Mouse (Mus musculus) kidney, postnatal 25 days (tissue): Measurements from ENCODE around the gene Nat8f6.
"Not testable (repeated sequence)": the region's sequence is repeated elsewhere in the genome, so short reads cannot be mapped to it uniquely, and the experiment has no call there.

Experiments used
- DNase-seq, 2 experiments: peaks; one replicate each; pipeline ENCODE4 v3.0.0; 2021; ENCODE audit warnings: mixed read lengths in 2 of 2

The Nat8f6 gene

DNA sequence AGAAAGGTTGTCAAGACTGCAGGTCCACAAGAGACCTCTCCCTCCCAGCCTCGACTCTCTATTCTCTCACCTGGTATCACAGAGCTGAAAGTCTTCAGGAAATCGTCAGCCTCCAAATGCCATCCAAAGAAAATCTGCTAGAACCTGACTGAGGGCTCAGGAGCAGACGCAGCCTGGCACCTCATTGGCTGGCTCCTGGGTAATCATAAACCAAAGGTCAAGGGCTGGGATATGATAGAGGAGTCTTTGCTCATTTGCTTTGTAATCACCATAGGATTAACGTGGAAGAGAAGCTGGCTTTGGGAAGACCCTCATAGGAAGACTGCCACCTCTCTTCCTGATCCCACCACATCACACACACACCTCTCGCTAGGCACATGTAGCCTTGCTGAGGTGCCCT is at the start of gene Nat8f6, which contains the start of gene Nat8f5:
TSS of gene Nat8f6 (minus strand) at position 118 of the 400 bp plus-strand sequence.
TSS of gene Nat8f5 (minus strand) at position 136 of the 400 bp plus-strand sequence.
- DNase-seq: no peak

DNA sequence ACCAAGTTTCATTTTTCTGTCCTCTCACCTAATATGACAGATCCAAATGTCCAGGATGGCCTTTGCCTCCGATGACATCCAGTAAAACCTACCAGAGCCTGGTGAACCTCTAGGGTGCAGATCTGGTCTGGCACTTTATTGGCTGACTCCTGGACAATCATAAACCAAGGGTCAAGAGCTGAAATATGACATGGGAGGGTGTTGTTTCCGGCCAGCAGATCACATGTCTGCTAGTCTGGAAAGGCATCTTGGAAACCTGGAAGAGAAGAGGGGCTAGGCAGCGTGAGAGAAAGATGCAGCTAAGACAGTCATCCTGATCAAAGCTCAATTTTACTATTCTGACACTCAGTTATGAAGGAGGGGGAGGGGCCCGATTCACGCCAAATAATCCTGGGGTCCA is 48.3 kb upstream of the Nat8f6 start, which contains the start of gene Nat8f2:
TSS of gene Nat8f2 (minus strand) at position 153 of the 400 bp plus-strand sequence.
- DNase-seq: peak; percentile 53 to 71

DNA sequence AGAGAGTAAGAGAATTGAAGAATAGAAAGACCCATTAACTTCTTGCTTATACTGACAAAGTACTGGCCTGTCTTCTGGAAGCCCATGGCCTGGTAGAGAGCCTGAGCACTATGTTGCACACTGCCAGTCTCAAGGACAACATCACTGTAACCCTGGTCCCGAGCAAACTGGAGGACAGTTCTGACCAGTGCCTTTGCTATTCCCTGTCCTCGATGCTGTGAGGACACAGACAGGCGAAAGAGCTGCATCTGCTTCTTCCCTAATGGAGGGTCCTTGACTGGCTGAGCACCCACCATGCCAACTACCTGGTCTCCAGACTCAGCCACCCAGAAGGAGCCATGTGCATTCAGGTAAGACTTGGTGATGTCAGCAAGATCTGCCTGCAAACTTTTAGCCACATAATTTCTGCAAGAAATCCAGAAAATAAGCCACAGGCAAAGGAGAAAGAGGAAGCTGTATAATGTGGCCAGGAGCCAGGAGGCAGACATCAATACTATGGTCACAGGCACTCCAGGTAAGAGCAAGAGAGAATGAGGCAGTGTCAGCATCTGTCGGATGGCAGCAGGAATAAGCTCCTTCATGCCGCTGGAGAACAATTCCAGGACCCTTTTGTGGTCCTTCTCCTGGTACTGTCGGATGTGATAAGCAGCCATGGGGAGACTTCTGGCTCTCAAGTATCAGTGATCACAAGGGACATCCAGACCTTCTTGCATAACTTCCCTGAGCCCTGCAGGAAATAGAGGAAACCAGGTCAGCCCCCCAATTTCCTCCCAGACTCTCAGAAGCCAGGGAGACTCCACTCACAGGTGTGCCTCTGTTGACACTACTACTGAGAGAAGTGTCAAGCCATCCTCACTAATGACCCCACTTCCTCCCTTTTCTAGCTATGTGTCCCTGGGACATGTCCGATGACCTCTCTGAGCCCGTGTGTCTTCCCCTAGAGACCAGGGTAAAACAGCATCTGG is 47.3 kb upstream of the Nat8f6 start:
- peak; percentile 25 to 57 for DNase-seq

DNA sequence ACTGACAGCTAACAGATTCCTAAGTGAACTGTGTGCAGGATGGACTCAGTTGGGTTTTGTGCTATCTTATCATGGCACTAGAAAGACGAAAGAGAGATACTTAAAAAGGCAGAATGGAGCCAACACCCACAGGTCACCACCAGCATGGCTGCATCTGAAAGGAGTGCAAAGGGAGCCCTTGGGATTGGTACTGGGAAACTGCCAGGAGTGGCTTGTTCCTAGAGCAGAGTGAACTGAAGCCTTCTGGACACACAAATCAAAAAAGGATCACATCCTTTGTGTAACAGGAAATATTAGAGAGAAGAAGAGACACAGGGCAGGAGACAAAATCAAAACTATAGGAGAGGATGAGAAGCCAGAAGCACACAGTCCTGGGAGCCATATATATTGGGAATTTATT is 46.2 kb upstream of the Nat8f6 start:
- DNase-seq: not testable (repeated sequence)

DNA sequence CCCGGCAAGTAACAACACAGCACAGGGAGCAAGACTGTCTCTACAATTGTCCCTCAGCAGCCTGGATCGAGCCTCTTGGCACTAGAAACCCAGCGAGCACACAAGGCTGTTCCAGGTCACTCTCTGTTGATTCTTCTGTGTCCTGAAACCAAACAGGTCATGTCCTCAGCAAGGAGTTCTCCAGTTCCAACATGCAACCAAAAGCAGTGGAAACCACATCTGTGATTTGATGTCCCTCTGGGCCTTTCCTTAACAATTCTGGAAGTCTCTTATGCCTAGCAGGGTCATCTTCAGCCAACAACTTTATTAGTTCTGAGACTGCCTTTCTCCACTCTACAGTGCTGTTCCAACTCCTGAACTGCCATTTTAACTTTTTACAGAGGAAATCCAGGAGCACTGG is 45.4 kb upstream of the Nat8f6 start:
- not testable (repeated sequence) for DNase-seq

DNA sequence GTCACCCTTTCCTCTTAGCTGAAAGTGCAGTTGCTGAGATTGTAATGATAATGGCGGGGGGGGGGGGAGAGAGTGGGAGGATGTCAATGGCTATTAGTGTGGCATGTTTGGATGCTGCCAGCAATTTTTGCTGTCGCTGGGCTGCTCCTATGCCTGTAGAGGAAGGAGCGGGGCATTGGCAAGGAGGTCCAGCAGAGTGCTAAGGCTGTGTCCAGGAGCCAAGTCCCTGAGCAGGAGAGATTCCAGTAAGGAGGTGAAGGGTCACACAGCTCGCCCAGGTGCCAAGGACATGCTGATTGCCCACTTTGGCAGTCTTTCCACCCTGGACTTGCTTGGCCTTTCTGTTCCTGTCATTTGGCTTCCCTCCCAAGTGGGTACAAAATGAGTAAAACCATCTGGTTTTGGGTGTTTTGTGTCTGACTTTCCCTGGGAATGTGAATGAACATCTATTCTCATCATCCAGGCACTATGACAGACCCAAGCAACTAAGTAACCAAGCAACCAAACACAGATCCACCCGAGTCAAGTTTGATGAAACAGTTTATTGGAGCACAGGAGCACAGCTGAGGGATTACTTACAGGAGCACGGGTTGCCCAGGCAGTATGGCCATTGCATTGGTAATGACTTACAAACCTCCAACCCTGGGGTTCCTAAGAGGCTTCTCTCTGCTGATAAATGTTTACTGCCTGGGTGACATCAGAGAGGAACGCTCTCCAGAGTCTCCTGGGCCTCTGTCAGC is 44.3 kb upstream of the Nat8f6 start:
- peak; percentile 46 to 78 for DNase-seq

DNA sequence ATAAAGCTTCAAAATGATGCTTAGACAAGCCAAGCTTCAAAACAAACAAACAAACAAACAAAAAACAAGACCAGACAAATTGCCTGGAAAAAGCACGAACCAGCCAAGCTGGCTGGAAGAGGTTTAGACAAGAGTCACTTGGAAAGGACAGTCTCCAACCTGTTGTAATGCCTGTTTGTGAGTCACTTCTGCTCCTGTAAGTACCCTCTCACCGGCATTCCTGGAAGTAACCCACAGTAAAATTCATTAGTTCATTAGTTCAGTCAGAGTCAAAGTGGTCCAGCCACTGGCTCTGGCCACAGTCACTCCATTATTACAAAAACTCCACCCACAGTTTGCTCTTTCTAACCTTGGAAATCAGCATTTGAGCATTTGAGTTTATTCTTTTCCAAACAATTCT is 43.1 kb upstream of the Nat8f6 start:
- no peak for DNase-seq

DNA sequence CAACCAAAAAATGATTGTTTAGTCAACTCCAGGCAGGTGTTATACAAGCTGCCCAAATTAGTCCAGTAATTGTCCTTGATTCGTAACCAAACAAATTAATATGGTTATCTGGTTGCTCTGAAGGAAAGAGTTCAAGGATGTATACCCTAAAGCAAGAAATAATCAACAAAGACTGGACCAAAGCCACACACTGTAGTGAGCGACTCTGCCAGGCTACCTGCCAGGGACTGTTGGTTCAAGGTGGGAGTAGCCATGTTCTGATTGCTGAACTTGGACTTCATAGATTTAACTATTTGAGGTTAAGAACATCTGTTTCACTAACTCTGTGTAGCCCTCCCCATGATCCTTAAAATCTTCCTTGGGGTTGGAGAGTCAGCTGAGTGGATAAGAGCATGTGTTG is 42.4 kb upstream of the Nat8f6 start:
- no peak for DNase-seq

DNA sequence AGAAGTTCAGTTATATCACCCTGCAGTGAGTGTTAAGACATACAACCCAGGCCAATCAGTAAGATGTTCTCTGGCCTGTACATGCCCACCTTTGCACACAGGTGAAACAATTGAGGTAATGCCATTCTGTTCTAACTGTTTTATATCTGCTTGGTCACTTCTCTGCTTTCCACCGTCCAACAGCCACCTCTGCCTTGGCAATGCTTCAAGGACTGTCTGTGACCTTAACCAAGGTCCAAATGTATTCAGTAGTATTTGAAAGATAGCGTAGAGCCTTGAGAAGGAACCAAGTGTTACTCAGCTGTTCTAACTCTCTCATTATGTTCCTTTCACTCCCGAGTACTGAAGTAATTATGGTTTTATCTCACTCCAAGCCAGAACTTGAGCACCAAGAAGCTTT is 41.8 kb upstream of the Nat8f6 start:
- peak; percentile 53 to 58 for DNase-seq

DNA sequence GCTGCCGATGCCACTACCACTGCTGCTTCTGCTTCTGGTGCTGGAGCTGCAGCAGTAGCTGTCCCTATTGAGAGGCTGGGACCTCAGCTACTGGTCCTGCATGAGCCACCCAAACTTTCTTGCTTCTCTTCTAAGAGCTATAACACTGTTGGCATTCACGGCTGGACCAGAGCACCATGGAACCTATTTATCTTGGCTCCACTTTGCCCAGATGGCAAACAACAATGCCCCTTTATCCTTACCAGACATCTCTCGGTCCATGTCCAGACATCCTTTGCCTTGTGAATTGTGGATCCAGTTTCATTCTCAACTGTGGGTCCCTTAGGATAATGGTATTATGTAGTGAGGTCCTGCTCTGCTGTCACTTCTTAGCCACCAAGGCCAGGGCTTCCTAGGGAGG is 40.5 kb upstream of the Nat8f6 start:
- no peak for DNase-seq

DNA sequence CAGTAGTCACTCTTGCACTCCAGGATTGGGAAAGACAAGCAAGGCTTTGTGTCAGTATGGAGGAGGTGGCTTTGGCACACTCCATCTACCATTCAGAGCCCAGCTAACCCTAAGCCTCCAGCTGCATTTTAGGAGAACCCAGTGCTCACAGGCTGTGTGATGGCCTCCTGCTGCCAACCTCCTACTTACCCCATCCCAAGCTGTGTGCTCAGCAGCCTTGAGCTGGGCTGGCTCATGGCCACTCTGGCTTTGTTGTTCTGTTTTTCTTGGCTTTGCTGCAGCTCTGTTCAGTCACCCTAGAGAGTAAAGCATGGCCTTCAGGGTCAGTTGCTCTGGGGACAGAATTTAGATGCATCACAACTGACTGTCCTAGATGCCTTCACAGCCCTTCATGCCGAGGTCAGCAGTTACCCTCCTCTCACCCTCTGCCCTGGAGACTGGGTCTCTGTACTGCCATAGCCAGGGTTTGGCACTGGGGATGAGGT is 35.5 kb upstream of the Nat8f6 start:
- peak; percentile 73 to 86 for DNase-seq

DNA sequence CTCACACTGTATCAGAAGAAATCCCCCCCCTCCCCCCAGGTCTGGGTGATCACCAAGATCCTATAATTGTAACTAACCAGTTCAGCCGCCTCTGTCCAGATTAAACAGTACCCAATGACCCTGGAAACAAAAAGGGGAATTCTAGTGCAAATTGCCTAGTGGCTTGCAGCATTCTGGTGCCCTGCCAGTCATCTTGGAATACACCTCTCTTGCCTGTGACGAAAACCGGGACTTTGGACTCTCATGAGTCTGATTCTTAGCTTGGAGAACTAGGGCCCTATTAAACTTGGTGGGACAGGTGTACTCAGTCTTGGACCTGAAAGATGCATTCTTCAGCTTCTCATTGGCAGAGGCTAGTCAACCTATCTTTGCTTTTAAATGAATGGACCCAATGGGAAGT is 32.7 kb upstream of the Nat8f6 start:
- DNase-seq: peak; percentile 74 to 80

DNA sequence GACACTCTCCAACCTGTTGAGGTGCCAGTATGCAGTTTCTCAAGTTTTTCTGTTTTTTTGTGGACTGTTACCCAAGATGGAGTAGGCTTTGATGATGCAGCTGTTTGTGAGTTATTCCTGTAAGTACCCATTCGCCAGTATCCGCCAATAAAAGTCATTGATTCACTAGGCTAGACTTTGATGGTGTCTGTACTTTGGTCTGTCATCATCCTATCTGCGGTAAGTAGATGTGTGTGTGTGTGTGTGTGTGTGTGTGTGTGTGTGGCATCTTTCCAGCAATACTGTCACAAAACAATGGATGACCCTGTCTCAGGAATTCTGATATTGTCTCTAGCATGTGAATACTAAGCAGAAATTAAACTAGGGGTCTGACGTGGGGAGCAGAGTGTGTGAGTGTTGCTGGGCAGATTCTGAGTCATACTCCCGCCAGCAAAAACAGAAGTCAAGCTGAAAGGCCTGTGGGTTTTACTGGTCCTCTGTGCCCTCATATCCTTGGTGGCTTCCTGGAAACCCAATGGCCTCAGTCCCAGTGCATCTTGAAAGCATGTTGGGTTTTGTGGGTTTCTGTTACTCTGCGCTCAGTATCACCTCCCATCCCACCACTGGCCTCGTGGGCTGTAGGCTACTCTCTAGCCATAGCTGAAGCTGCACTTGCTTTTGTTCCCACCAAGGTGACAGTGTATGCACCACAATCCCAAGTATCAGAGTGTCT is 30.5 kb upstream of the Nat8f6 start:
- peak in 1 of 2 experiments; percentile 14 for DNase-seq

DNA sequence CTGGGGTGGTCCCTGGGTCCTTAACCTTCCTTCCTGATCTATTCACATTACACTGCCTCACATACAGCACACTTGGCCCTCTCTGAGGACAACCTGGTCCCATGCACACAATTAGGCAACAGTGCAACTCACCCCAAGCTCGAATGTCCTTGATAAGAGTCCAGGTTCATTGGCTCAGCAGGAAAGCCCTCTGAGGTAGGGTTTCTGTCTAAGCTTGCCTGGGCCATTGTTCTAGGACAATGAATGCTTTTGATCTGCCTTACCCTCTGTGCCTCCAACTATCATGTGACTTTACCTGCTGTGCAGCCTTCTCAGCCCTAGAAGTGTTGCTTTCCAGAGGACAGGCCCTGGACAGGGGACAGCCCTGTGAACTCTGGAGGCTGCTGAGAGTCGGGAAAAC is 28.5 kb upstream of the Nat8f6 start:
- peak in 1 of 2 experiments; percentile 23 for DNase-seq

DNA sequence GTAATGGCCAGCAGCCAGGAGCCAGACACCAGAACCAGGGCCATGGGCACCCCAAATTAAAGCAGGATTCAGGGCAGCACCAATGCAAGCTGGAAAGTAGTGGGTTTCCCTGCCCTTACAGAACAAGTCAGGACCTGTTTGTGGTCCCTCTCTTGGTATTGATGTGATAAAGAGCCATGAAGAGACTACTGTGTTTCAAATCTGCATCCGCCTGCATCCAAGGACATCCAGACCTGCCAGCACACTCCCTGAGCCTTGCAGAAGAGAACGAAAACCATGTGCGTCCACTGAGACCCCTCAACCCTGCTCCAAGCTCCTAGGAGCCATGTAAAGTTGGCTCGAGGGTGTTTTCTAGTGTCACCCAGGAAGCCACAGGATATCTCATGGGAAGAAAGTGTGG is 27.4 kb upstream of the Nat8f6 start:
- DNase-seq: no peak

DNA sequence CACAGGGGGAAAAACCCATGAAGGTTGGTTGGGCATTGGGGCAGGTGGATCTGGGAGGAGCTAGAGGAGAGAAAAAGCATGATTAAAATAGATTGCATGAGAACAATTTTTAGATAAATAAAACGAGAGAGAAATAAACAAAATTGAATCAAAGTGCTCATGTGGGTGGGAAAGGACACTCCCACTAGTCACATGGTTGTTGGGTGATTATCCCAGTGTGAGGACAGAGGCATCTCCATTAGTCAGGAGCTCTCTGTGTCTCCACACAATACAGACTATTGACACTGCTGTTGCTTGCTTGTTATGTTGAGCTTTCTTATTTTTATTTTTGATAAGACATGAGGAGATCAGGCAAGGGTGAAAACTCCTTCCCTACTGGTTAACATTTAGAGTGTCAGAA is 26.2 kb upstream of the Nat8f6 start:
- peak in 1 of 2 experiments; percentile 1 for DNase-seq

DNA sequence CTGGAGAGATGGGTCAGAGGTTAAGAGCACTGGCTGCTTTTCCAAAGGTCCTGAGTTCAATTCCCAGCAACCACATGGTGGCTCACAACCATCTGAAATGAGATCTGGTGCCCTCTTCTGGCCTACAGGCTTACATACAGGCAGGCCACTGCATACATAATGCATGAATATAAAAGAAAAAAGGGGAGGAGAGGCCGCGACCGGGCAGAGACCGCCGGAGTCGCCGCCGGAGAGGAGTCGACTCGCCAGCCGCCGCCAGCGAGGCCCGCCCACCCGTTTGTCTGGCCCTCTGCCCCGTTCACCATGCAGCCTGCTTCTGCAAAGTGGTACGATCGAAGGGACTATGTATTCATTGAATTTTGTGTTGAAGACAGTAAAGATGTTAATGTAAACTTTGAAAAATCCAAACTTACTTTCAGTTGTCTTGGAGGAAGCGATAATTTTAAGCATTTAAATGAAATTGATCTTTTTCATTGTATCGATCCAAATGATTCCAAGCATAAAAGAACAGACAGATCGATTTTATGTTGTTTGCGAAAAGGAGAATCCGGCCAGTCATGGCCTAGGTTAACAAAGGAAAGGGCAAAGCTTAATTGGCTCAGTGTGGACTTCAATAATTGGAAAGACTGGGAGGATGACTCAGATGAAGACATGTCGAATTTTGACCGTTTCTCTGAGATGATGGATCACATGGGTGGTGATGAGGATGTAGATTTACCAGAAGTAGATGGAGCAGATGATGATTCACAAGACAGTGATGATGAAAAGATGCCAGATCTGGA is 23.1 kb upstream of the Nat8f6 start:
- DNase-seq: not testable (repeated sequence)

DNA sequence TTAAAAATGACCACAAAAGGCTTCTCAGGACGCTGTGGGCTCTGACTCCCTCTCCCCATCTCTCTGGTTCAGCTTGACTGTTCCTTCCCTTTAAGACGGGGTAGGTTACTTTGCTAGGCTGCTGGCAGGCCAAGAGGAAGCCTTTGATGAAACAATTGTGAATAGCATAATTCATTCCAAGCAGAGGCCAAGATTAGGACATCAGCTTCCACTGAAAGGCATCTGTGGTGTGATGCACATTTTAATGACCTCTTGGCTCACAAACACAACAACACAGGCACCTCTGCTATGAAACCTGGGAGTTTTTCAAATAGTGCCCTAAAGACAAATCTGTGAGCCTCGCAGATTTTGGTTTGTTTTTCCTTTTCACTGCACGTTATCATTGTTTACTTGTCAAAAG is 19.2 kb upstream of the Nat8f6 start:
- DNase-seq: no peak

DNA sequence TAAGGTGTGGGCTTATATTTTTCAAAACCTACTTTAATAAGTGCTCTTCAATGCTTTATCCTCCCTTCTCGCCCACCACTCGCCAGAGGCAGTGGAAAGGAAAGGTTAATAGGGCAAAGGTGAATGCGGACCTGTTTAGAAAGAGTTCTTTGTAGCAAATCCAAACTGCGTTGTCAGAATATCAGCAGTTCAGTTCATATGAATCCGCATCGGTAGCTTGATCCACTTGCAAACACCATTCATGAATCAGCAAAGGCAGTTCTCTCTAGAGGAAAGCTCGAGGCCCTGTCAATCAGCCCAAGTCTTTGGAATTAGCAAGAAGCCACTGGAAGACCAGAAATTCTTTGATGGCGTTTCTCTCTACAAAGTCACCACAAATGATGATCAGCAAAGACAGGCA is 17.9 kb upstream of the Nat8f6 start:
- DNase-seq: no peak

DNA sequence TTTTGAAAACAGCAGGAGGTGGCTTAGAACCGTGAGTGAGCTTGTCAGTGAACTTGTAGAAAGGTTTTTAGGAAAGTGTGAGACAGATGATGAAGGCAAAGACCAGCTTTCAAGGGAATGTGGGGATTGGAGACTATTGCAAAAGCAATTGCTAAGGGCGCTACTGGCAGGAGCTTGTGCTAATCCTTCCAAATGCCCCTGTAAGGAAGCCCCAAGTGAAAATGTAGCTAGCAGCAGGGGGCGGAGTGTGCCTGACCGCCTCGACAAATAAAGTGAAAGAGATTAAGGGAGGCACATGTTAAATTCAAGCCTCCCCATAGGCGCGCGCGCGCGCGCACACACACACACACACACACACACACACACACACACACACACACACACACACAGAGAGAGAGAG is 16.6 kb upstream of the Nat8f6 start:
- DNase-seq: peak; percentile 28 to 67

DNA sequence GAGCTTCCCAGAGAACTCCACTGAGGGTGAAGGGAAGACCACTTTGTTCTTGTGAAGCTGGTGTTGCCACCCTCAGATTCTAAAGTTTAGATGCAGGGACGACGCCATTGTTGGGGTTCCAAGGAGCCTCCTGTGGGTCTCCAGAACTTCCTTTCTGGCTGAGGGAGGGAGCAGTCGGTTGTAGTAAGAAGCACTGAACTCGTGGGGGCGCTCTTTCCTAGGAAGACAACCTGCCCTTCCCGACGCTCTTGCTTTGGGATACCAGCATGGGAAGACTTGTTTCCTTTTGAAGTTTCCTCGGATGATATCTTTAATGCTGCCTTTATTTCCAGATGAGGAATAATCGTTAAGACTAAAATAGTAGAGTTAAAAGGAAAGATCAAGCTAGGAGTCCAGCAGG is 16.1 kb upstream of the Nat8f6 start:
- peak; percentile 74 to 77 for DNase-seq

DNA sequence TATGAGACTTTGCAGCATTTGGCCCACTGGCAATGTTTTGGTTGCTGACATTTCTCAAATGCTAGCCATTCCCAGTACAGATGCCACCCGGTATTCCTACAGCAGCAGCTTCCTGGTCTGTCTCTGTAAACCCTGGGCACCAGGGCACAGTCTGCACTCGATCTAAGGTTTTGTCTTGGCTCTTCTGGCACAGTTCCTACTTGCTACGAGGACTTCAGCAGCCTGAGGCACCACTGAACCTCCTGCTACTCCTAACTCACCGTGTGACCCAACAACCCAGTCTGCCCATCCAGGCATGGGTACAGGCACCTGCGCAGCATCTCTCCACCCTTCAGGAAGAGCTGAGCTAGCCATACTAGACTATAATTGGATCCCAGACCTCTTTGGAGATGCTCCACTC is 15.3 kb upstream of the Nat8f6 start:
- DNase-seq: not testable (repeated sequence)
